Mouse (Mus musculus): Measurements from ENCODE around the gene Ccl1.

DNA sequence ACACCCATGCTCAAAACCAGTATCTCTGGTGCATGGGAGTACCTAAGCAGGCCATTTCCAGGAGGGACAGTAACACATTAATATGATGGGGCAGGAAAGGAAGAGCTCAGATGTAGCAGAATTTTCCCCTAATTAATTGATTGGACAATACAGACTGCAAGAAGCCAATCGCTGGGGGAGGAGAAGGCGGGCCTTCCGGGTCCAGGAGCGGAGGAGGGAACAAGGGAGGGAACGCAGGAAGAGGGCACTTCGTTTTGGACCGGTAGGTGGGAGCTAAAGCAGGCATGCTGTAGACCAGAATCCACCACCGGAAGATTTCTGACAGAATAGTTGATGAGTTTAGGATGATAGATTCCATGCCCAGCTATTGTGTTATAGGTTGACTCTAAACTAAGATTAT is 142.2 kb downstream of the Ccl1 start:
- no peak for TF ChIP-seq GATA1 (IDR thresholded peaks at IDR 0.05; ENCODE audit: borderline replicate concordance, low read length)
- no peak for TF ChIP-seq FLI1 (IDR thresholded peaks at IDR 0.05; ENCODE audit: low read length)
